Mouse (Mus musculus) intestine, embryonic 15.5 days (tissue): ENCODE data around the gene Strn. TPM values are rescaled to one million over a fixed set of nuclear protein-coding genes. Genes with fewer than 3 reads are reported as not detected.

Experiments used
- ATAC-seq: fragments of 200-750 bp; cut with Nextera tagmentation; 2 replicates; pipeline ENCODE4 v1.8.0; 2017; ENCODE audit warnings: moderate TSS enrichment, moderate library complexity
- H3K27ac ChIP-seq: fragments of 300-500 bp; sonication (generic); 2 replicates; pipeline ENCODE4 v1.5.1; 2015; ENCODE audit warnings: mild to moderate bottlenecking, inconsistent platforms
- H3K27me3 ChIP-seq: fragments of 300-500 bp; sonication (generic); replicated peaks from 2 replicates; pipeline ENCODE4 v1.6.1; 2015; ENCODE audit warnings: inconsistent platforms
- H3K36me3 ChIP-seq: fragments of 300-500 bp; sonication (generic); 2 replicates; pipeline ENCODE4 v1.6.1; 2015; ENCODE audit warnings: inconsistent platforms
- H3K4me1 ChIP-seq: fragments of 300-500 bp; sonication (generic); replicated peaks from 2 replicates; pipeline ENCODE4 v1.6.1; 2015; ENCODE audit warnings: inconsistent platforms
- H3K4me2 ChIP-seq: fragments of 300-500 bp; sonication (generic); replicated peaks from 2 replicates; pipeline ENCODE4 v1.6.1; 2015; ENCODE audit warnings: mild to moderate bottlenecking, inconsistent platforms
- H3K4me3 ChIP-seq: fragments of 300-500 bp; sonication (generic); replicated peaks from 2 replicates; pipeline ENCODE4 v1.5.1; 2015; ENCODE audit warnings: inconsistent platforms
- H3K9ac ChIP-seq: fragments of 300-500 bp; sonication (generic); 2 replicates; pipeline ENCODE4 v1.6.1; 2015; ENCODE audit warnings: inconsistent platforms
- H3K9me3 ChIP-seq: fragments of 300-500 bp; sonication (generic); 2 replicates; pipeline ENCODE4 v1.6.1; 2016; ENCODE audit warnings: inconsistent platforms
- WGBS: fragments of 180-500 bp; shearing (Covaris S2); methylation state at CpG from one replicate; pipeline ENCODE4 v1.1.7; 2015; 5-methylcytosine and 5-hydroxymethylcytosine counted together
- polyA plus RNA-seq: library from polyadenylated mRNA; unstranded; fragments of >200 nt; fragmentation: Nextera tagmentation; extraction: Ambion mirVana; gene quantifications from 2 replicates; pipeline ENCODE4 v1.2.1, GENCODE M21; 2015

Gene Strn
- polyA plus RNA-seq, 1 experiment from 2014 or later: 5.3 TPM

DNA sequence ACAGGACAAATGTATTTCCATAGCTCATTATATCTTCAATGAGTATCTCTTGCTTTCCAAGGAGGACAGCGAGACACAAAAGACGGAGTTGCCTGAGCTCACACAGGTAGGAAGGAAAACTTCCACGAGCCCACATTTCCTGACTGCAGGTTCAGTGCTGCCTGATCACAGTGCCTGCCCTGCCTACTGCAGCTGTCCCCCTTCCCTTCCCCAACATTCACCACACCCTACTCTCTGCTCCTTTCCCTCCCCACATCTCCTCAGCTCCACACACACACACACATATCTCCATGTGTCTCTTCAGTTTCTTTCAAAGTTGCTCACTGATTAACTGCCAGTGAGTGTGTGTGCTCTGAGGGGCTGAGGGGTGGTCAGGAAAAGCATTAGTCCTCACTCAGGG lies 96.6 kb downstream of the Strn start:
- Histone ChIP-seq H3K4me2 (no peak overlapping the region), H3K4me1 (no peaks in the 10 kb centered on the region), H3K27me3 (no peaks in the 10 kb centered on the region), H3K9me3 (no peaks in the 10 kb centered on the region), H3K4me3 (no peak overlapping the region), H3K36me3 (no peaks in the 10 kb centered on the region), H3K27ac (no peak overlapping the region), H3K9ac (no peak overlapping the region)
- no peak for ATAC-seq
- 80% methylated on average over 3 of the region's 3 CpGs for WGBS

DNA sequence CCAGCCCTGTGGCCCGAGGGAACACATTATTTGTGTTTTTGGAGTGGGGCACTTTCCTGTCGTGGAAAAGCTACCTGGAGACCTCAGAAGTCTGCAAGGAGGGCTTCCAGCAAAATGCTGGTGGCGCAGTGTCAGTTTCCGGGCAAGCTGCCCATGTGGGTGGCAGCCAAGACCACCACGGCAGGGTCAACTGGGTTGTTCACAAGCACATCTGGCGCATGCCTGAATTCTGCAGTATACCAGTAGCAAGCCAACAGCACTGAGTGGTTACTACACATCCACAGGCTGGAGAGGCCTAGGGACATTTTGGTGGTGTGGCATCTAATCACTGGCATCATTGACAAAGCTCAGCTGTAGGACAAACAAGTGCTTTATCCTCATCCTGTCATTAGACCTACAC lies 97.9 kb downstream of the Strn start:
- no peak overlapping the region for H3K4me2 ChIP-seq
- ATAC-seq: no peak

GRCm38 (mm10) chr17:78637140-78637539 lies 99.9 kb downstream of the Strn start:
- no peak for ATAC-seq
- no peak overlapping the region for H3K4me3 ChIP-seq
- no peaks in the 10 kb centered on the region for H3K27me3 ChIP-seq
- H3K4me1 ChIP-seq: no peaks in the 10 kb centered on the region
- no peaks in the 10 kb centered on the region for H3K36me3 ChIP-seq
- H3K4me2 ChIP-seq: no peak overlapping the region
- H3K9ac ChIP-seq: no peak overlapping the region
- 94% methylated on average over 7 of the region's 7 CpGs for WGBS
- no peaks in the 10 kb centered on the region for H3K9me3 ChIP-seq
- no peak overlapping the region for H3K27ac ChIP-seq

More for the DNA sequence above, 97.9 kb downstream of the Strn start:
- Histone ChIP-seq H3K9me3 (no peaks in the 10 kb centered on the region), H3K27me3 (no peaks in the 10 kb centered on the region), H3K9ac (no peak overlapping the region), H3K27ac (no peak overlapping the region), H3K4me3 (no peak overlapping the region), H3K36me3 (no peaks in the 10 kb centered on the region), H3K4me1 (no peaks in the 10 kb centered on the region)
- 71% methylated on average over 6 of the region's 6 CpGs for WGBS

- H3K27me3 ChIP-seq: no peaks in the 10 kb centered on the region
- H3K4me1 ChIP-seq: no peaks in the 10 kb centered on the region
- ATAC-seq: no peak
- no peaks in the 10 kb centered on the region for H3K9me3 ChIP-seq
- no peak overlapping the region for H3K4me3 ChIP-seq
- H3K36me3 ChIP-seq: no peaks in the 10 kb centered on the region
- 77% methylated on average over 2 of the region's 2 CpGs for WGBS
- H3K4me2 ChIP-seq: no peak overlapping the region
- no peak overlapping the region for H3K27ac ChIP-seq
- no peak overlapping the region for H3K9ac ChIP-seq
Observed at GRCm38 (mm10) chr17:78635616-78636015, 101.4 kb downstream of the Strn start.

DNA sequence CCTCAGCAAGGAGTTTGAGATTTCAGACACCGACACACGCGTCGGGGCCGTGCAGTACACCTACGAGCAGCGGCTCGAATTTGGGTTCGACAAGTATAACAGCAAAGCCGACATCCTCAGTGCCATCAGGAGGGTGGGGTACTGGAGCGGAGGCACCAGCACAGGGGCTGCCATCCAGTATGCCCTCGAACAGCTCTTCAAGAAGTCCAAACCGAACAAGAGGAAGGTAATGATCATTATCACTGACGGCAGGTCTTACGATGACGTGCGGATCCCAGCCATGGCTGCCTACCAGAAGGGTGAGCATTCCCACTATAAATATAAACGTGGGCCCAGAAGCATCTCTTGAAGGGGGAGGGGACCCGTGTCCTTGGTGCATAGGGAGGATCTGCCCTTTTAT lies 112.1 kb downstream of the Strn start:
- no peaks in the 10 kb centered on the region for H3K27me3 ChIP-seq
- H3K27ac ChIP-seq: no peak overlapping the region
- H3K9ac ChIP-seq: no peak overlapping the region
- H3K4me3 ChIP-seq: no peak overlapping the region
- ATAC-seq: no peak
- H3K4me1 ChIP-seq: no peaks in the 10 kb centered on the region
- H3K36me3 ChIP-seq: no peaks in the 10 kb centered on the region
- no peaks in the 10 kb centered on the region for H3K9me3 ChIP-seq
- no peak overlapping the region for H3K4me2 ChIP-seq
- 95% methylated on average over 19 of the region's 19 CpGs for WGBS

GRCm38 (mm10) chr17:78621863-78622262 lies 115.1 kb downstream of the Strn start:
- WGBS: 88% methylated on average over 4 of the region's 4 CpGs
- Histone ChIP-seq H3K36me3 (no peaks in the 10 kb centered on the region), H3K4me2 (no peak overlapping the region), H3K4me3 (no peak overlapping the region), H3K4me1 (no peaks in the 10 kb centered on the region), H3K9me3 (no peaks in the 10 kb centered on the region), H3K27ac (no peak overlapping the region), H3K27me3 (no peaks in the 10 kb centered on the region), H3K9ac (no peak overlapping the region)
- ATAC-seq: no peak

- Histone ChIP-seq H3K4me1 (no peaks in the 10 kb centered on the region), H3K36me3 (no peaks in the 10 kb centered on the region), H3K9ac (no peak overlapping the region), H3K4me3 (no peak overlapping the region), H3K27ac (no peak overlapping the region), H3K9me3 (no peaks in the 10 kb centered on the region), H3K4me2 (no peak overlapping the region), H3K27me3 (no peaks in the 10 kb centered on the region)
- WGBS: 77% methylated on average over 4 of the region's 4 CpGs
- no peak for ATAC-seq
Observed at GRCm38 (mm10) chr17:78620740-78621139, 116.3 kb downstream of the Strn start.

GRCm38 (mm10) chr17:78619981-78620380 lies 117.0 kb downstream of the Strn start:
- no peak overlapping the region for H3K27ac ChIP-seq
- H3K9ac ChIP-seq: no peak overlapping the region
- ATAC-seq: no peak
- H3K27me3 ChIP-seq: no peaks in the 10 kb centered on the region
- no peaks in the 10 kb centered on the region for H3K36me3 ChIP-seq
- 90% methylated on average over 7 of the region's 7 CpGs for WGBS
- H3K9me3 ChIP-seq: no peaks in the 10 kb centered on the region
- no peaks in the 10 kb centered on the region for H3K4me1 ChIP-seq
- H3K4me3 ChIP-seq: no peak overlapping the region
- no peak overlapping the region for H3K4me2 ChIP-seq

- whole genome bisulfite sequencing: 71% methylated on average over 5 of the region's 5 CpGs
- Histone ChIP-seq H3K27ac (no peak overlapping the region), H3K36me3 (no peaks in the 10 kb centered on the region), H3K9ac (no peak overlapping the region), H3K4me2 (no peak overlapping the region), H3K9me3 (no peaks in the 10 kb centered on the region), H3K4me1 (no peaks in the 10 kb centered on the region), H3K4me3 (no peak overlapping the region), H3K27me3 (no peaks in the 10 kb centered on the region)
- ATAC-seq: no peak
Observed at GRCm38 (mm10) chr17:78618164-78618693, 118.8 kb downstream of the Strn start.

- WGBS: 79% methylated on average over 3 of the region's 3 CpGs
- no peaks in the 10 kb centered on the region for H3K9me3 ChIP-seq
- H3K36me3 ChIP-seq: no peaks in the 10 kb centered on the region
- no peak overlapping the region for H3K9ac ChIP-seq
- H3K4me3 ChIP-seq: no peak overlapping the region
- ATAC-seq: no peak
- H3K4me2 ChIP-seq: no peak overlapping the region
- no peak overlapping the region for H3K27ac ChIP-seq
- H3K4me1 ChIP-seq: no peaks in the 10 kb centered on the region
- H3K27me3 ChIP-seq: no peaks in the 10 kb centered on the region
Observed at GRCm38 (mm10) chr17:78615096-78615495, 121.9 kb downstream of the Strn start.

GRCm38 (mm10) chr17:78614481-78614880 lies 122.5 kb downstream of the Strn start:
- ATAC-seq: no peak
- WGBS: 81% methylated on average over 2 of the region's 2 CpGs
- Histone ChIP-seq H3K9ac (no peak overlapping the region), H3K27me3 (no peaks in the 10 kb centered on the region), H3K36me3 (no peaks in the 10 kb centered on the region), H3K4me1 (no peaks in the 10 kb centered on the region), H3K4me3 (no peak overlapping the region), H3K9me3 (no peaks in the 10 kb centered on the region), H3K4me2 (no peak overlapping the region), H3K27ac (no peak overlapping the region)

GRCm38 (mm10) chr17:78611117-78611516 lies 125.9 kb downstream of the Strn start:
- H3K4me2 ChIP-seq: no peak overlapping the region
- 72% methylated on average over 6 of the region's 6 CpGs for WGBS
- no peaks in the 10 kb centered on the region for H3K9me3 ChIP-seq
- H3K4me1 ChIP-seq: peaks cover 10% of the 10 kb centered on the region; the same call in 1 of the 2 replicates
- H3K27ac ChIP-seq: no peak overlapping the region
- H3K9ac ChIP-seq: no peak overlapping the region
- H3K4me3 ChIP-seq: no peak overlapping the region
- no peaks in the 10 kb centered on the region for H3K36me3 ChIP-seq
- ATAC-seq: no peak
- no peaks in the 10 kb centered on the region for H3K27me3 ChIP-seq

- ATAC-seq: no peak
- Histone ChIP-seq H3K4me3 (no peak overlapping the region), H3K27me3 (no peaks in the 10 kb centered on the region), H3K9me3 (no peaks in the 10 kb centered on the region), H3K4me1 (peaks cover 10% of the 10 kb centered on the region; the same call in 1 of the 2 replicates), H3K9ac (no peak overlapping the region), H3K27ac (no peak overlapping the region), H3K36me3 (no peaks in the 10 kb centered on the region), H3K4me2 (no peak overlapping the region)
- WGBS: 75% methylated on average over 13 of the region's 13 CpGs
Observed at GRCm38 (mm10) chr17:78609191-78609855, 127.7 kb downstream of the Strn start.
